Mouse (Mus musculus) heart, embryonic 13.5 days (tissue): Measurements from ENCODE around the gene Wfdc3. TPM values are rescaled to one million over a fixed set of nuclear protein-coding genes. Genes with fewer than 3 reads are reported as not detected.

Source experiments
- ATAC-seq: fragments of 200-750 bp; cut with Nextera tagmentation; 2 replicates; pipeline ENCODE4 v1.8.0; 2017; ENCODE audit warnings: moderate TSS enrichment; ENCODE audit not compliant: insufficient number of reproducible peaks, low FRiP score, low TSS enrichment; ENCODE audit errors: extremely low read depth
- H3K27ac ChIP-seq: fragments of 300-500 bp; sonication (generic); replicated peaks from 2 replicates; pipeline ENCODE4 v1.5.1; 2015; ENCODE audit warnings: moderate library complexity, mild to moderate bottlenecking, inconsistent platforms
- H3K27me3 ChIP-seq: fragments of 300-500 bp; sonication (generic); replicated peaks from 2 replicates; pipeline ENCODE4 v1.6.1; 2015; ENCODE audit warnings: mild to moderate bottlenecking, inconsistent platforms
- H3K36me3 ChIP-seq: fragments of 300-500 bp; sonication (generic); 2 replicates; pipeline ENCODE4 v1.6.1; 2015; ENCODE audit warnings: mild to moderate bottlenecking, inconsistent platforms
- H3K4me1 ChIP-seq: fragments of 300-500 bp; sonication (generic); 2 replicates; pipeline ENCODE4 v1.6.1; 2015; ENCODE audit warnings: inconsistent platforms
- H3K4me2 ChIP-seq: fragments of 300-500 bp; sonication (generic); 2 replicates; pipeline ENCODE4 v1.6.1; 2015; ENCODE audit warnings: inconsistent platforms, mild to moderate bottlenecking, moderate library complexity
- H3K4me3 ChIP-seq: fragments of 300-500 bp; sonication (generic); 2 replicates; pipeline ENCODE4 v1.5.1; 2015; ENCODE audit warnings: moderate library complexity, mild to moderate bottlenecking, inconsistent platforms
- H3K9ac ChIP-seq: fragments of 300-500 bp; sonication (generic); 2 replicates; pipeline ENCODE4 v1.6.1; 2015; ENCODE audit warnings: inconsistent platforms, mild to moderate bottlenecking, moderate library complexity
- H3K9me3 ChIP-seq: fragments of 300-500 bp; sonication (generic); 2 replicates; pipeline ENCODE4 v1.6.1; 2016; ENCODE audit warnings: inconsistent platforms
- WGBS: fragments of 180-500 bp; shearing (Covaris S2); methylation state at CpG from one replicate; pipeline ENCODE4 v1.1.7; 2015; ENCODE audit warnings: mixed read lengths; 5-methylcytosine and 5-hydroxymethylcytosine counted together
- polyA plus RNA-seq: library from polyadenylated mRNA; unstranded; fragments of >200 nt; fragmentation: Nextera tagmentation; extraction: Ambion mirVana; gene quantifications from 2 replicates; pipeline ENCODE4 v1.2.1, GENCODE M21; 2015

Gene Wfdc3
- 0.27 and 0.28 TPM in 2 replicates for polyA plus RNA-seq

DNA sequence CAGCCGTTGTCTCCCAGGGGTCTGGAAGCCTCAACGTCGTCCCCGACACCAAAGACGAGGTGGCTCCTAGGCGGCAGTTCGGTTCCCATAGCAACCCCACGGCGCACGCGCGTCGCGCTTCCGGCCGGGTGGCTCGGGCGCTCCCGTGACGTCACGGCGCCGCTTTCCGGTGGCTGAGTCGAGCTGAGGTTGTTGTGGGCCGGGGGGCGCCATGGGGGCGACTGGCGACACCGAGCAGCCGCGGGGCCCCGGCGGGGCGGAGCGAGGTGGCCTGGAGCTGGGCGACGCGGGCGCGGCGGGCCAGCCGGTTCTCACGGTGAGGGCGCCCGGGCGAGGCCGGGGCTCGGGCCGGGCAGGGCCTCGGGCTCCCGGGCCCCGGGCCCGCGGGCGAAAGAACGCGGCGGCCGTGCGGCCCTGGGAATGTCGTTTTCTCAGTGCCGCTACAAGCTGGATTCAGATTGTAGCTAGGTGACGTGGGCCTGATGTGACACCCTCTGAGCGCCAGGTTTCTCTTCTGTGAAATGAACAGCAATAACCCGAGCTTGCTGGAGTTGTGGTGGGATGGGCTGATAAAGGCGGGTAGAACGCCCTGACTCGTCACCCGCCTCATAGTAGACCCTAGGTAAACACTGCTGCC, at the start of gene Wfdc3, which contains the start of gene Dnttip1:
TSS of gene Wfdc3 (minus strand) at position 89 of the 637 bp plus-strand sequence.
TSS of gene Dnttip1 (plus strand) at position 141 of the 637 bp plus-strand sequence.
- Histone ChIP-seq H3K27ac (peak within 1 kb of the TSS; percentile 71), H3K4me3 (peak within 1 kb of the TSS; percentile 70), H3K4me2 (peak within 1 kb of the TSS; percentile 95), H3K4me1 (peaks cover 28% of the 10 kb centered on the region), H3K9me3 (no peaks in the 10 kb centered on the region), H3K27me3 (0 out of 2 replicates have a peak, but pooled peaks cover 5% of the 10 kb centered on the region), H3K9ac (peak within 1 kb of the TSS; percentile 93), H3K36me3 (peaks cover 38% of the 10 kb centered on the region)
- peak; percentile 86 for ATAC-seq
- WGBS, result under 1% methylated on average over 69 of the region's 70 CpGs

DNA sequence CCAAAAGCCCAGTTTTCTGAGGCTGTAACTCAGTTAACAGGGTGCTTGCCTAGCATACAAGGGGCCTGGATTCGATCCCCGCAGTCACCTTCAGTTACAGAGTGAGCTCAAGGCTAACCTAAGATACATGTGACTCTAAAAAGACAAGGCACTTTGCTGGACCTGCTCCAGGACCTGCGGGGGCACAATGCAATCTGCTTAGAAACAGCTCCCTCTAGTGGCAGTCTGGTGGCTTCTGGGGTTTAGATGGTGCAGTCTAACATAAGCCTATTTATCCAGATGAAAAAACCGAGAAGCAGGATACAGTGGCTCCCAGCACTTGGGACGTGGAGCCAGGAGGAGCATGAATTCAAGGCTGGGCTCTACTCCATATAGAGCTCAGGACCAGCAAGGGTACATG, 48.6 kb upstream of the Wfdc3 start:
- no peak overlapping the region for H3K4me3 ChIP-seq
- peaks cover 93% of the 10 kb centered on the region for H3K36me3 ChIP-seq
- H3K27ac ChIP-seq, result peak overlapping the region; percentile 75
- no peak for ATAC-seq
- WGBS, result 29% methylated on average over 5 of the region's 5 CpGs
- no peaks in the 10 kb centered on the region for H3K9me3 ChIP-seq
- peaks cover 16% of the 10 kb centered on the region for H3K4me1 ChIP-seq
- no peak overlapping the region for H3K4me2 ChIP-seq
- H3K9ac ChIP-seq, result no peak overlapping the region
- H3K27me3 ChIP-seq, result no peaks in the 10 kb centered on the region

DNA sequence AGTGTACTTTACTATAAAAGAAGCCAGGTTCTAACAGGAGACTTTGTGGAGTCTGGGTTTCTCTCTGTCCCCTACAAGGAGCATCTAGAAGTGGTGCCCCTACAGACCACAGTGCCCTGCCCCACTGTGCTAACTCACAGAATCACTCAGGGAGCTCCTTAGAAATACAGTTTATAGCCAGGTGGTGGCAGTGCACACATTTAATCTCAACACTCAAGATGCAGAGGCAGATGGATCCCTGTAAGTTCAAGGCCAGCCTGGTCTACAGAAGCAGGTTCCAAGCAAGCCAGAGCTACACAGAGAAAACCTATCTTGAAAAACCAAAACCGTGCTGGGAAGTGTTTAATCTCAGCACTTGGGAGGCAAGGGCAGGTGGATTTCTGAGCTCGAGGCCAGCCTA, 48.0 kb upstream of the Wfdc3 start:
- no peak overlapping the region for H3K4me2 ChIP-seq
- no peaks in the 10 kb centered on the region for H3K9me3 ChIP-seq
- peaks cover 92% of the 10 kb centered on the region for H3K36me3 ChIP-seq
- no peak overlapping the region for H3K4me3 ChIP-seq
- H3K27me3 ChIP-seq, result no peaks in the 10 kb centered on the region
- WGBS, result 90% methylated on average over 2 of the region's 2 CpGs
- H3K27ac ChIP-seq, result peak overlapping the region; percentile 75
- peak overlapping the region; percentile 57; the same call in 1 of the 2 replicates for H3K9ac ChIP-seq
- no peak for ATAC-seq
- peaks cover 19% of the 10 kb centered on the region for H3K4me1 ChIP-seq

DNA sequence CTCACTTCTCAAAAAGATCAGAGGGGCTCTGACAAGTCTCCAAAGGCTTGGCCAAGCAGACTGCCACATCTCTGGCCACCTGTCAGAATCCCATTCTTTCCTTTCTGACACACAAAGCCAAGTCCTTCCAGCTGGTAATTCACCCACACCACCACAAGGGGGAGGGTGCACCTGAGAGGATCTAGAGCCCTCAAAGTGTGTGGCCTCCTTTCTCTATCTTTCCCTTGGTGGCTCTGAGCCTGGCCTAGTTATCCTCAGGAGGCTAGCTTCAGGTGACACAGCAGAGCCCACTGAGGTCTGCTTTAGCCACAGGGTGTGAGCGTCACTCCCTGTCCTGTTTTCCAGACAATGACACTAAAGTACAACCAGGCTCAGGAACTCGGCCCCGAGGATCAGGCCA, 47.5 kb upstream of the Wfdc3 start:
- peaks cover 24% of the 10 kb centered on the region for H3K4me1 ChIP-seq
- H3K9me3 ChIP-seq, result no peaks in the 10 kb centered on the region
- peak overlapping the region; percentile 29; the same call in 1 of the 2 replicates for H3K9ac ChIP-seq
- H3K4me3 ChIP-seq, result no peak overlapping the region
- WGBS, result 47% methylated on average over 3 of the region's 3 CpGs
- no peak for ATAC-seq
- H3K27me3 ChIP-seq, result no peaks in the 10 kb centered on the region
- peaks cover 92% of the 10 kb centered on the region for H3K36me3 ChIP-seq
- no peak overlapping the region for H3K4me2 ChIP-seq
- H3K27ac ChIP-seq, result peak overlapping the region; percentile 75

DNA sequence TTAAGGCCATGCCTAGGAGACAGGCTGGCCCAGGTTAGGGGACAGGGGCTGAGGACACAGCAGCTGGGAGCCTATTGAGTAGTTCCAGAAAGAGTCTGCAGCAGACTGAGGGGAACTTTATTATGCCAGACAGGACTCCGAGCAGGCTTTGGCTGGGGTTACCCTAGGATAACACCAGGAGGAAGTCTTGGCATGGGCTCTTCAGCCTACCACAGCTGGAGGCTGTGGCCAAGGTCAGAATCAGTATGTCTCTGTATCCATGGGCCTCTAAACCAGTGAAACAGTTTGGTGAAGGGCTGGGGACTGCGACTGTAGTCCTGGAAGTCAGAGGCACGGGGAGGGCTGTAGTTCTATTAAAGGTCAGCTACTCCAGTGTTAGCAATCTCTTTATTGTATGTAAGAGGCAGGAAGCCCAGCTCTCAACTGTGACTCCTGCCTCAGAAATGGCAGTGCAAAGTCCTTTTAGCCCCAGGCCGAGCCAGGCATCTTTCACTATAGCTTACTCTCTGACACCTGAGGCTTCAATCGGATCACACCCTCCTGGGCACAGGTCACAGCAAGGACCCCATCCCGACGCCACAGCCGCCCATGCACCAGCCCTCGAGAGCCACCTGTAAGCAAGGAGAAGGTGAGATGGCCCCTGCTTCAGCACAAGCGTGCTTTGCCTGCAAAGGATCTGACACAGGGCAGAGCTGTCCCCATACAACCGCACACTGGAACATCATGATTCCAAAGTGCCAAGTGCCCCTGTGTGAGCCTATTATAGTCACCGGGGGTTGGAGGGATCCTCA, 46.9 kb upstream of the Wfdc3 start:
- Histone ChIP-seq H3K27ac (peak overlapping the region; percentile 75), H3K4me2 (no peak overlapping the region), H3K4me3 (no peak overlapping the region), H3K9ac (no peak overlapping the region), H3K36me3 (peaks cover 89% of the 10 kb centered on the region), H3K27me3 (no peaks in the 10 kb centered on the region), H3K4me1 (peaks cover 30% of the 10 kb centered on the region), H3K9me3 (no peaks in the 10 kb centered on the region)
- ATAC-seq, result no peak
- WGBS, result 84% methylated on average over 12 of the region's 12 CpGs

DNA sequence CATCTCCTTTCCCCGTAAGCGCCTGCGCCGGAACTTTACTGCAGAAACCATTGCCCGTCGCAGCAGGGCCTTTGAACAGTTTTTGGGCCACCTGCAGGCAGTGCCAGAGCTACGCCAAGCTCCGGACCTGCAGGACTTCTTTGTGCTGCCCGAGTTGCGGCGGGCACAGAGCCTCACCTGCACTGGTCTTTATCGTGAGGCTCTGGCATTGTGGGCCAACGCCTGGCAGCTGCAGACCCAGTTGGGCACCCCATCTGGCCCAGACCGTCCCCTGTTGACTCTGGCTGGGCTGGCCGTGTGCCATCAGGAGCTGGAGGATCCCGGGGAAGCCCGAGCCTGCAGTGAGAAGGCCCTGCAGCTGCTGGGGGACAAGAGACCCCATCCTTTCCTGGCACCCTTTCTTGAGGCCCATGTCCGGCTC, 46.1 kb upstream of the Wfdc3 start:
- Histone ChIP-seq H3K36me3 (peaks cover 84% of the 10 kb centered on the region), H3K4me2 (no peak overlapping the region), H3K9ac (no peak overlapping the region)

DNA sequence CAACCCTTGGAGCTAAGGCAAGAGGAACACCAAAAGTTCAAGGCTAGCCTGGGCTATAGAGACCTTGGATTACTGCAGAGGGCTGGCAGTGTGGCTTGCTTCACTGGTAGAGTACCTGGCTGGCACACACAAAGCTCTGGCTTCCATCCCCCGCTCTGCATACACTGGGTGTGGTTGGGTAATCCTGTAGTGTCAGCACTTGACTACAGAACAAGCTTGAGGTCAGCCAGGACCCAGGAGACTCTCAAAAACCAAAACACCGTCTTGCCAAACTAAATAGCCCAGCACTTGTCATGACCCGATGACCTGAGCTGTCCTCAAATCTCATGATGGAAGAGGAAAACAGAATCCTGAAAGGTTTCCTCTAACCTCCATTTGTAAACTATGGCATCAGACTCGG, 44.7 kb upstream of the Wfdc3 start:
- no peak overlapping the region for H3K4me2 ChIP-seq
- H3K9me3 ChIP-seq, result no peaks in the 10 kb centered on the region
- WGBS, result 69% methylated on average over 4 of the region's 4 CpGs
- no peak for ATAC-seq
- no peaks in the 10 kb centered on the region for H3K27me3 ChIP-seq
- H3K4me1 ChIP-seq, result peaks cover 42% of the 10 kb centered on the region
- H3K27ac ChIP-seq, result no peak overlapping the region
- no peak overlapping the region for H3K9ac ChIP-seq
- peaks cover 70% of the 10 kb centered on the region for H3K36me3 ChIP-seq
- no peak overlapping the region for H3K4me3 ChIP-seq

More for the DNA sequence above, 46.1 kb upstream of the Wfdc3 start:
- Histone ChIP-seq H3K4me3 (no peak overlapping the region), H3K27me3 (no peaks in the 10 kb centered on the region), H3K9me3 (no peaks in the 10 kb centered on the region), H3K4me1 (peaks cover 37% of the 10 kb centered on the region), H3K27ac (no peak overlapping the region)
- 90% methylated on average over 18 of the region's 18 CpGs for WGBS
- ATAC-seq, result no peak

DNA sequence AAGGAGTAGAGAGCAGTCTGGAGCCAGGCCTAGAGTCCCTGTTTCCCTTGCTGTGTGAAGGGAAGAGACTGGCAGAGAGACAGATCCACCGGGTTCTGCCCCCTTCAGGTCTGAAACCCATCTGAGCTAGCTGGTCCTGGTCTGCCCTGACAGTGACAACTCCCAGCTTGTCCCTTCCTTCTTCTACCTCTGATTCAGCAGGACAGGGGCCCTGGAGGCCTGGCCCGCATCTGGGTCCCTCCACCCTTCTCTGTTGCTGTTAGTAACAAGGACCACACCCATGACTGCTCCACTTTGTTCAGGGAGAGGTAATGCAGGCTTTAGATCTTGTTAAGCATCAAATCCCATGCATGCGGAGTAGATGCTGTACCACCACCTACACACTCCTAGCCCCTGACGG, 42.7 kb upstream of the Wfdc3 start:
- ATAC-seq, result no peak
- H3K4me2 ChIP-seq, result no peak overlapping the region
- no peak overlapping the region for H3K4me3 ChIP-seq
- H3K27me3 ChIP-seq, result no peaks in the 10 kb centered on the region
- peaks cover 54% of the 10 kb centered on the region for H3K36me3 ChIP-seq
- WGBS, result 59% methylated on average over 4 of the region's 4 CpGs
- peaks cover 42% of the 10 kb centered on the region for H3K4me1 ChIP-seq
- H3K9ac ChIP-seq, result peak overlapping the region; percentile 30; the same call in 1 of the 2 replicates
- no peaks in the 10 kb centered on the region for H3K9me3 ChIP-seq
- H3K27ac ChIP-seq, result no peak overlapping the region

DNA sequence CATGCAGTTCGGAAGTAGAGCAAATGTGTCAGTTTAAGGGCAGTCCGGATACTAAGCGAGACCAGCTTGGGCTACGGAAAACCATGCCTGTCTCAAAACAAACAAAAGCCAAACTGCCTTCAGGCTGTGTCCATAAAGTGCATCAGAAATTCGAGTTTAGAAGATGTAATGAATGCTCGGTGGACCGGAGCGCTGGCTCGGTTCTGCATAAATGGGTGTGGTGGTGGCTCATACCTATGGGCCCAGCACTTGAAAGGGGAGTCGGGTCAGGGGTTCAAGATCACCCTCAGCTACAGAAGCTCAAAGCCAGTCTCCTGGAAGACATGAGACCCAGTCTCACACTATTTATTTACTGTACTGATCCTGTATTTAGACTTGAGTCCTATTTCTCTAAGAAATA, 42.0 kb upstream of the Wfdc3 start:
- 84% methylated on average over 10 of the region's 10 CpGs for WGBS
- no peaks in the 10 kb centered on the region for H3K27me3 ChIP-seq
- H3K9ac ChIP-seq, result peak overlapping the region; percentile 28; the same call in 1 of the 2 replicates
- peaks cover 36% of the 10 kb centered on the region for H3K4me1 ChIP-seq
- H3K36me3 ChIP-seq, result peaks cover 47% of the 10 kb centered on the region
- H3K4me2 ChIP-seq, result peak overlapping the region; percentile 87
- no peak overlapping the region for H3K27ac ChIP-seq
- H3K9me3 ChIP-seq, result no peaks in the 10 kb centered on the region
- no peak for ATAC-seq
- H3K4me3 ChIP-seq, result no peak overlapping the region

DNA sequence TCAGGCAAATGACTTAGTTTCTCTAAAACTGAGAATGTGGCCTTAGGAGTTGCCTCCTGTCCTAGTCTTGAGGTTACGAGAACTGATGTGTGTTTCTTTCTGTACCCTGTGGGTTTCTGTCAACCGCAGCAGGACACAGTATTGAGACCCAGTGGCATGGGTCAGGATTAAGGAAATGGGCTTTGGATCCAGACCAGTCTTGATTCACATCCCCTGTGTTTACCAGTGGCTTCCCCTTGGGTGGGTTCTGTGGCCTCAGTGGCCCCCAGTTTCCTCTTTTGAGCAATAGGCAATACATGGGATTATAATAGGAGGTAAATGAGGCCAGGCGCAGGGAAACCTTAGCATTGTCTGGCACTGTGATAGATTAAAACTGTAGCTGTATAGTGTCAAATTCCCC, 41.3 kb upstream of the Wfdc3 start:
- Histone ChIP-seq H3K4me3 (peak overlapping the region; percentile 80), H3K27me3 (no peaks in the 10 kb centered on the region), H3K36me3 (peaks cover 40% of the 10 kb centered on the region), H3K9ac (peak overlapping the region; percentile 95), H3K4me2 (peak overlapping the region; percentile 87), H3K4me1 (peaks cover 36% of the 10 kb centered on the region), H3K9me3 (no peaks in the 10 kb centered on the region), H3K27ac (peak overlapping the region; percentile 95)
- 81% methylated on average over 3 of the region's 3 CpGs for WGBS
- ATAC-seq, result no peak

DNA sequence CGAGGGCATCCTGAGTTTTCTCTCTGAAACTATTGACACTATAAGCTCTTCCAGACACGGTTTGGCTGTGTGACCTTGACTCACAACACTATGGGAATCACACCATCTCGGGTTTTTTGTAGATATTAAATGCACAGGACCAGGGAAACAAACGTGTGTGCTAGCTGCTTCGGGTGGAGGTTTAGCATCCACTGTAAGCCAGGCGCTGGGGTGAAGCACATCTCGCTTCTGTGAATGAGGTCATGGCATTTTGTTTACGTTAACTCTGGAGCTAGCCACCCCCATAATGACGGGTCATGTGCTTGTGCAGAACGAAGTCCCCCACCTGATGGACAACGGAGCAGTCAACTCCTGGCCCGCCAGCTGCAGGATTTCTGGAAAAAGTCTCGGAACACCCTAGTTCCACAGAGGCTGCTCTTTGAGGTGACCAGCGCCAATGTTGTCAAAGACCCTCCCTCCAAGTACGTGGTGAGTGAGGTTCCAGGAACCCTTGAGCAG, 40.7 kb upstream of the Wfdc3 start:
- Histone ChIP-seq H3K4me2 (peak overlapping the region; percentile 87), H3K4me3 (peak overlapping the region; percentile 80), H3K4me1 (peaks cover 36% of the 10 kb centered on the region), H3K27me3 (no peaks in the 10 kb centered on the region), H3K36me3 (peaks cover 34% of the 10 kb centered on the region), H3K9me3 (no peaks in the 10 kb centered on the region), H3K9ac (peak overlapping the region; percentile 95), H3K27ac (peak overlapping the region; percentile 95)
- WGBS, result 4% methylated on average over 15 of the region's 15 CpGs
- 0 out of 2 replicates have a peak, but pooled peaks have one; percentile 2 for ATAC-seq
